Mouse (Mus musculus): ENCODE data around the gene Stim1. TPM values are rescaled to one million over a fixed set of nuclear protein-coding genes. Genes with fewer than 3 reads are reported as not detected.

Stim1 gene
- 10.2 and 11.6 TPM in 2 replicates for polyA plus RNA-seq (2015; fragmentation: Nextera tagmentation; extraction: Ambion mirVana)

DNA sequence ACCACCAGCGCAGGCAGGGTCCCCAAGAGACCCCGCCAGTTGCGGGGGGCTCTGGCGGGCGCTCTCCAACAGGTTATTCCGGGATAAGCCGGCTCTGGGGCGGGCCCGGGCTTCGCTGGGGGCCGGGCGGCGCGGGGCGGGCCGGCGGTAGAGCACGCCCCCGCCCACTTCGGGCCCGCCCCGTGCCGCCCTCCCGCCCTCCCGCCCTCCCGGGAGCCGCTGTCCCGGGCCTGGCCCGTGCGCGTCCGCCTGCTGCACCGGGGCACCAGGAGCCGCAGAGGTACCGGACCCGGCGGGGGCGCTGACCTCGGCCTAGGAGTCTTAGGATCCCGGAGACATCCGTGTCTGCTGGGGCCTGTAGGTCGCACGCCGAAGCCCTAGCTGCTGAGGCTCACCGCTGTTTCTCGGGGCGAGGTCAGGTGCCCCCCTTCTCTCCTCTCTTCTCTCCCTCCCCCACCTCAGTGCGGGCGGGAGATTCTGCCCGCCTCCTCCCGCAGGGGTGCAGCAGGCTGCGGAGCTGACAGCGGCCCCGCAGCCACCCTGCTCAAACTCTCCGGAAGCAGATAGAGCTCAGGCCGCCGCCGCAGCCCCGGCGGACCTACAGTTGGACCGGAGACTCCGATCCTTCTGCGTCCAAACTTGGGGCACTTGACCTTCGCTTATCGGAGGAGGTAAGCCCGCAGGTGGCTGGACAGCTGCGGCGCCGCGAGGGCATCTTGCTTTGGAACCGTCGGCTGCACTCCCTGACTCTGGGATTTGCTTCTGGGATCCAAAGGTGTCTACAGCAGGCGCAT is at the start of gene Stim1:
Stim1 (plus strand) TSS at position 206 of the 794 bp plus-strand sequence.
- Histone ChIP-seq H3K4me3 (peak within 1 kb of the TSS; percentile 72), H3K27ac (replicated peaks) (0 out of 2 replicates have a peak within 1 kb of the TSS, but pooled peaks have one; percentile 34), H3K36me3 (no peaks in the 10 kb centered on the region), H3K9ac (peak within 1 kb of the TSS; percentile 76), H3K9me3 (no peaks in the 10 kb centered on the region), H3K27me3 (peaks cover 12% of the 10 kb centered on the region), H3K4me2 (peak within 1 kb of the TSS; percentile 98), H3K4me1 (replicated peaks) (peaks cover 11% of the 10 kb centered on the region)
- ATAC-seq (ENCODE audit: low read depth): peak; percentile 87
- under 1% methylated on average over 57 of the region's 73 CpGs for WGBS

DNA sequence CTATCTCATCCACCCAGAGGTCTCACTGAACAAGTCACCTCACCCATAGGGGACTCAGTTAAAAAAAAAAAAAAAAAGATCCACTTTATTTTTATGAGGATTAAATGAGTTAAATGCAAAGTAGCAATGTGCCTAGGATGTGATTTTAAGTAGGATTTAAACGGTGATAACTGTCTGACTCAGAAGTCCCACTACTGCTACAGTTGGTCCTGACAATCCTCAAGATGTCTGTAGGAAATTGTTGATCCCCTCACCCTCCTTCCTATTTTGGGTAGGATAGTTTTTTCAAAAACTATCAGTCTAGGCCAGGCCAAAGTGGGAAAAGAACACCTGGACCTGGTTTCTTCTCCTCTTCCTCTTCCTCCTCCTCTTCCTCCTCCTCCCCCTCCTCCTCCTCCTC is 45.7 kb upstream of the Stim1 start:
- WGBS: 62% methylated on average over 1 of the region's 1 CpGs
- H3K27ac ChIP-seq (replicated peaks): no peak overlapping the region
- H3K4me3 ChIP-seq: peak overlapping the region; percentile 70; the same call in 1 of the 2 replicates
- no peaks in the 10 kb centered on the region for H3K27me3 ChIP-seq
- H3K9ac ChIP-seq: no peak overlapping the region
- H3K9me3 ChIP-seq: no peaks in the 10 kb centered on the region
- peak overlapping the region; percentile 82 for H3K4me2 ChIP-seq
- ATAC-seq (ENCODE audit: low read depth): peak; percentile 11
- H3K36me3 ChIP-seq: no peaks in the 10 kb centered on the region
- H3K4me1 ChIP-seq (replicated peaks): peaks cover 8% of the 10 kb centered on the region

DNA sequence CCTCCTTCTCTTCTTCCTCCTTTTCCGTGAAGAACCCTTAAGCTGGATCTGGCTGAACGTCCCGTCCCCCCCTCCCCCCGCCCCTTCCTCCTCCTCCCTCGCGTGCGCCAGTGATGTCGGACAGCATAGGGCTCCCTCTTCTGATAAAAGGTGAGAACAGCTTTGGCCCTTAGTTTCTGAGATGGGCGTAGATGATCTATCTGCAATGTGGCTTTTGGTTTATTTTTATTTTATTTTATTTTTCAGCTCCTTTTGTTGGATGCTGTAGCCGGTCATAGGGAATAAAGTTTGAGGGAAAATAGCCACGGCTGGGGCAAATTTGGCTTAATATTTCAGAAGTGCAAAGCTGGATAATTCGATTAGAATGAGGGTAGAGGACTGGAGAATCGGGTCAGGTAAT is 45.3 kb upstream of the Stim1 start:
- no peaks in the 10 kb centered on the region for H3K27me3 ChIP-seq
- H3K9me3 ChIP-seq: no peaks in the 10 kb centered on the region
- peaks cover 8% of the 10 kb centered on the region for H3K4me1 ChIP-seq (replicated peaks)
- H3K27ac ChIP-seq (replicated peaks): no peak overlapping the region
- H3K4me3 ChIP-seq: peak overlapping the region; percentile 70
- ATAC-seq (ENCODE audit: low read depth): peak; percentile 82
- no peaks in the 10 kb centered on the region for H3K36me3 ChIP-seq
- WGBS: under 1% methylated on average over 9 of the region's 13 CpGs
- peak overlapping the region; percentile 80 for H3K9ac ChIP-seq
- H3K4me2 ChIP-seq: peak overlapping the region; percentile 82

DNA sequence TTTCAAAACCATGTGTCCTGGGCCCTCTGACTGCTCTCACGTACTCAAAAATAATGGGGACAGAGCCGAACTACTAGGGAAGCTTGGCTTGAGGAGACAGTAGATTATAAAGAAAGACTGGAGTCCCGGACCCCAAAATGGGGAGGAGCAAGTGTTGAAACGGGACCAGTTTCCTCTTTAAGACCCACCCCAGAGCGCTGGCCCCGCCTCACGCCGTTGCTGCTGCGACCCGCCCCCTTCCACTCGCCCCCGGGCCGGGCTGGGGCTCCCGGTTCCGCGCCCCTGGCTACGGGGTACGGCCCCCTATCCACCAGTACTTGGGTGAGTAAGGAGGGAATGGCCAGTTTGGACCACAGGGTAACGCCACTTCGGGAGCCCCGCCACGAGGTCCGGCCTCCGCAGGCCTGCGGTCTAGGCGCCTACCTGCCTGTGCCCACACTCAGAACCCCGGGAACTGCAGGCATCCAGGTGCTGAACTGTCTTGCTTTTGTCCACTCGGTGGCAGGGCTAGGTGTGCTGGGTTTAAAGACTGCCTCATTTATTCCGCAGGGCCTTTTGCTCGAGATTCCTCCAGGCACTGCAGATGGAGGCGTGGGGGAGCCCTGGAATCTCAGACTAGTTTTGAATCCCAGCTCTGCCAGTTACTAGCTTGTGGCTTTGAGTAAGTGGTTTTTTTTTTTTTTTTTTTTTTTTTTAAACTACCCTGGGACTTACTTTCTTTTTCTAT is 44.6 kb upstream of the Stim1 start:
- Histone ChIP-seq H3K9me3 (no peaks in the 10 kb centered on the region), H3K4me3 (peak overlapping the region; percentile 70), H3K27me3 (no peaks in the 10 kb centered on the region), H3K9ac (peak overlapping the region; percentile 80), H3K4me1 (replicated peaks) (peaks cover 8% of the 10 kb centered on the region), H3K27ac (replicated peaks) (0 out of 2 replicates have a peak overlapping the region, but pooled peaks have one; percentile 13), H3K36me3 (0 out of 2 replicates have a peak, but pooled peaks cover 1% of the 10 kb centered on the region), H3K4me2 (peak overlapping the region; percentile 82)
- 2% methylated on average over 31 of the region's 31 CpGs for WGBS
- peak; percentile 89 for ATAC-seq (ENCODE audit: low read depth)

DNA sequence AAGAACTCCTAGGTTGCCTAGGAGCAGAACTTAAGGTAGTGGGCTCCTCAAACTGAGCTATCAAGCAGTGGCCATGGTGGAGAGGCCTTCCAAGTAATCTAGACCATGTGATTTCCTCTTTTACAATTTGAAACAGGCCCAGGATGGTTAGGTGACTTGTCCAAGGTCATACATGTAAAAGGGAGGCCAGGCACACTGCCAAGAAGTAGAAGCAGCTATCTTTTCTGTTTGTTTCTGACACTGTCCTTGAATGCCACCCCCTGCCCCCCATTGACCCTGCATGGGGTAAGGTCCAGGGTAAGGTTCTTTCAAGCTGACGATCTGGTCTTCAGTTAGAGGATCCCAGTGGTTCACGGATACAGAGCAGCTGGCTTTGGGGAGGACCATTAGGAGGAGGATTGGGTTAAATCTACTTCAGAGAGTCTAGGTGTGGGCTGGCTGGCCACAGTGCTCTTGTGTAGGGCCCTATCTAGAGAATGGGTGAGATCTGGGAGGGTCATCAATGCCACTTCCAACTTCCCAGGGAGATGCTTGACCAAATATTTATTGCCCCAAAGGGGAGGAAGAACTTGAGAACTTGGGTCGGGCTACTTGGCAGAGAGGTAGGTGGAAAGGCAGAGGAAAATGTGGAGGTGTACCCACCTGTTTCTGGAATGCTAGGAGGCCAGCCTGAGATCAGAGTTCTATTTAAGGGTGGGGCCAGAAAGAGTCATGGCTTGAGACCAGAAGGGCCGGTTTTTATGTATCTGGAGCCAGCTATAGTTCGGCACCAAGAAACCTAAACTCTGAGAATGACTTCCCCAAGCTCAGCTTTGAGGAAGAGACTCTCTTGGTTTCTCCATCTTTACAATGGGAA is 43.5 kb upstream of the Stim1 start:
- H3K4me3 ChIP-seq: no peak overlapping the region

DNA sequence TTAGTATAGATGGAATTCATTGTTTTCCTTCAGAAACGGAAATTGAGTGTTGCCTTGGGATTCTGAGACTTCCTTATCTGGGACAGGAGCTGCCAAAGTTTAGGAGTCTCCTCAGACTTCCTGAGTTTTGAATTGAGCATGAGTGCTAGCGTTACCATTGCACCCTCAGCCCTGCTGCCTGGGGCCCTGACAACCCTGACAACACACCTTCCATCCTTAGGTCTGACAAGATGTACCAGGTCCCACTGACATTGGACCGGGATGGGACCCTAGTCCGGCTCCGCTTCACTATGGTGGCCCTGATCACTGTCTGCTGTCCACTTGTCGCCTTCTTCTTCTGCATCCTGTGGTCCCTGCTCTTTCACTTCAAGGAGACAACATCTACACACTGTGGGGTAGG is 41.6 kb upstream of the Stim1 start:
- no peak for ATAC-seq (ENCODE audit: low read depth)
- Histone ChIP-seq H3K4me2 (no peak overlapping the region), H3K27me3 (no peaks in the 10 kb centered on the region), H3K4me3 (no peak overlapping the region), H3K9ac (no peak overlapping the region), H3K27ac (replicated peaks) (no peak overlapping the region), H3K4me1 (replicated peaks) (peaks cover 8% of the 10 kb centered on the region), H3K36me3 (0 out of 2 replicates have a peak, but pooled peaks cover 12% of the 10 kb centered on the region), H3K9me3 (0 out of 2 replicates have a peak, but pooled peaks cover 4% of the 10 kb centered on the region)
- WGBS: 94% methylated on average over 6 of the region's 6 CpGs

More for the DNA sequence above, 43.5 kb upstream of the Stim1 start:
- H3K4me1 ChIP-seq (replicated peaks): peaks cover 8% of the 10 kb centered on the region
- H3K27ac ChIP-seq (replicated peaks): no peak overlapping the region
- H3K27me3 ChIP-seq: no peaks in the 10 kb centered on the region
- H3K4me2 ChIP-seq: no peak overlapping the region
- no peak overlapping the region for H3K9ac ChIP-seq
- 0 out of 2 replicates have a peak, but pooled peaks cover 2% of the 10 kb centered on the region for H3K9me3 ChIP-seq
- WGBS: 91% methylated on average over 5 of the region's 5 CpGs
- 0 out of 2 replicates have a peak, but pooled peaks cover 9% of the 10 kb centered on the region for H3K36me3 ChIP-seq
- ATAC-seq (ENCODE audit: low read depth): no peak

DNA sequence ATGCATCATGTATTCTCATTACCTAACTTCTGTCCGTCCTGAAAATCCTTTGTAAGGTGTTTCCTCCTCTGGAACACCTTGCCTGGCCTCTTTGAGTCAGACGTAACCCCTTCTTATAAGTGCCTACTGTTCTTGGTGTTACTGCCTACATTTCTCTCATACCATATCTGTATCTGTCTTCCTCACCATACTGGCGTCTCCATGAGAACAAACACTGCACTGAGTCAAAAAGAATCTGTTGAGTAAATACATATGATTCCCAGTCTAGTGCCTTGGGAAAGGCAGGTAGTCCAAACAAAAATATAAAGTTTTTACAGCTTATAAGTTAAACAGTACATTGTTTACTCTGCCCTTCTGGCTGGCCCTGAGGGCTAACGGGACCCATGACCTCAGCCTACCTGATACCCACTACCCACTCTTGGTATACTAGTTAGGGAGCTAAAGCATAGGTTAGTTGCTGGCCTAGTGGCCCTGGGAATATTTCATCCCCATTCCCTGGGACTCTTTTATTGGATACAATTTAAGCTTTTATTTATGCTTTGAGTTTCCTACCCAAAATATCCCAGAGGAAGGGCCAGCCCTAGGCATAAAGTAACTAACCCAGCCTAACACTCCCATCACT is 39.4 kb upstream of the Stim1 start:
- no peak overlapping the region for H3K9ac ChIP-seq
- H3K4me3 ChIP-seq: no peak overlapping the region
- H3K27me3 ChIP-seq: no peaks in the 10 kb centered on the region
- no peak for ATAC-seq (ENCODE audit: low read depth)
- 0 out of 2 replicates have a peak, but pooled peaks cover 4% of the 10 kb centered on the region for H3K9me3 ChIP-seq
- 0 out of 2 replicates have a peak, but pooled peaks cover 12% of the 10 kb centered on the region for H3K36me3 ChIP-seq
- no peak overlapping the region for H3K27ac ChIP-seq (replicated peaks)
- 94% methylated on average over 4 of the region's 4 CpGs for WGBS
- H3K4me1 ChIP-seq (replicated peaks): peaks cover 1% of the 10 kb centered on the region; the same call in 1 of the 2 replicates
- no peak overlapping the region for H3K4me2 ChIP-seq

DNA sequence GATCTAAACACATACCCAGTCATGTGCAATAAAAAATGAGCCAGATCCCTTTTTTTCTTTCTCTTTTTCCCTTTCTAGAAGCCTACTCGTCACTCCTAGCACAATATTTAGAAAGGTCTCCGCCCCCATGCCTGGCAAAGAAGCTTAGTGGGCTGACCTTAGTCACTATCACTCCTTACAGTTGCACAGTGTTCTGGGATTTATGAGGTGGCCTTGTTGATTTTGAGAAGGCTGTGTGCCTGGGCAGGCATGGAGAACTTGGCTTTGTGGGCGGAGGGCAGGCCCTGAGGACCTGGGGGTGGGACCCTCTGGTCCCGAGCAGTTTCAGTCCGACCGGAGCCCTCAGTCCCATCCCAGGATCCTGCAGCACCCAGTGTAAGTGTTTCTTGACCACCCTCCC is 37.8 kb upstream of the Stim1 start:
- Histone ChIP-seq H3K9ac (no peak overlapping the region), H3K4me3 (no peak overlapping the region), H3K4me1 (replicated peaks) (no peaks in the 10 kb centered on the region), H3K9me3 (0 out of 2 replicates have a peak, but pooled peaks cover 4% of the 10 kb centered on the region), H3K27ac (replicated peaks) (no peak overlapping the region), H3K36me3 (0 out of 2 replicates have a peak, but pooled peaks cover 12% of the 10 kb centered on the region), H3K27me3 (no peaks in the 10 kb centered on the region), H3K4me2 (no peak overlapping the region)
- no peak for ATAC-seq (ENCODE audit: low read depth)
- WGBS: 91% methylated on average over 6 of the region's 6 CpGs

DNA sequence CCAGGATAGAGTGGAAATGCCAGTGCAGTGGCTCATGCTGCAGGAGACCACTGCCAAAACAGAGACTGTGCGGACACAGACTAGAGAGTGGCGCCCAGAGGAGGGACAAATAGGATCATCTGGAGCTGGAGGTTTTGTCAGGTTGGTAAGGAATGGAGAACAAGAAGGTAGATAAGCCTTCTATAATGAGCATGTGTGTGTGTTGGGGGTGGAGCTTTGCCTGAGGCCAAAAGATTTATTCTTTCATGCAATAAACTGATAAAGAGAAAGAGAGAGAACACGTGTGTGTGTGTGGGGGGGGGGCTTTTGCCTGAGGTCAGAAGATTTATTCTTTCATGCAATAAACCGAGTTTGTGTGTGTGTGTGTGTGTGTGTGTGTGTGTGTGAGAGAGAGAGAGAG is 34.5 kb upstream of the Stim1 start:
- no peaks in the 10 kb centered on the region for H3K27me3 ChIP-seq
- H3K4me2 ChIP-seq: no peak overlapping the region
- no peak overlapping the region for H3K4me3 ChIP-seq
- no peak overlapping the region for H3K27ac ChIP-seq (replicated peaks)
- peaks cover 33% of the 10 kb centered on the region for H3K36me3 ChIP-seq
- no peak for ATAC-seq (ENCODE audit: low read depth)
- WGBS: 77% methylated on average over 4 of the region's 4 CpGs
- H3K9ac ChIP-seq: no peak overlapping the region
- H3K4me1 ChIP-seq (replicated peaks): no peaks in the 10 kb centered on the region
- H3K9me3 ChIP-seq: 0 out of 2 replicates have a peak, but pooled peaks cover 4% of the 10 kb centered on the region

DNA sequence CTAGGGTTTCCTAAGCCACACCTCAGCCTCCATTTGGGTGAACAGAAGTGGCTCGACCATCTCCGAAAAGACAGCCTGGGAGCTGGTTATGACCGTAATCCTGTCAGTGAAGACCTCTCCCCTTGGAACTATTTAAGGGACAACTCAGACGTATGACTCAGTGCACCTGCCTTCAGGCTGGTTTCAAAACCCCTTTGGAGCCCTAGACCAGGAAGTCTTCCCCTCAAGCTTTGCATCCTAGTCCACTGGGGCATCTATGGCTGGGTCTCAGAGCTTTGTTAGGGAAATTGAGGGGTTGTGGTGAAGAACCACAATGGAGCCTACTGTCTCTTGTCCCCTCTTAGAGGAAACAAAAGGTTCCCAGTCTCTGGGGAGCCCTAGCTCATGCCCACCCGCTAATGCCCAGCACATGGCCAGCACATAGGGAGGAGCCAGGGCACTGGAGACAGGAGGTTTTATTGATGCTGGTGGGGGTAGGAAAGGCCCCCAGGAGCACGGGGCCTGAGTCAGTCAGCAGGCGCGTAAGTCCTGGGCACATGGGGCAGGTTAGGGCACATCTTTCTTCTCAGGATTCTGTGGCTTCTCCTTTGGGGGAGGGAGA is 28.8 kb upstream of the Stim1 start:
- Histone ChIP-seq H3K4me2 (no peak overlapping the region), H3K36me3 (peaks cover 53% of the 10 kb centered on the region), H3K27ac (replicated peaks) (no peak overlapping the region), H3K9ac (no peak overlapping the region), H3K4me1 (replicated peaks) (0 out of 2 replicates have a peak, but pooled peaks cover 3% of the 10 kb centered on the region), H3K4me3 (no peak overlapping the region), H3K27me3 (no peaks in the 10 kb centered on the region), H3K9me3 (no peaks in the 10 kb centered on the region)
- WGBS: 82% methylated on average over 8 of the region's 8 CpGs
- ATAC-seq (ENCODE audit: low read depth): no peak

DNA sequence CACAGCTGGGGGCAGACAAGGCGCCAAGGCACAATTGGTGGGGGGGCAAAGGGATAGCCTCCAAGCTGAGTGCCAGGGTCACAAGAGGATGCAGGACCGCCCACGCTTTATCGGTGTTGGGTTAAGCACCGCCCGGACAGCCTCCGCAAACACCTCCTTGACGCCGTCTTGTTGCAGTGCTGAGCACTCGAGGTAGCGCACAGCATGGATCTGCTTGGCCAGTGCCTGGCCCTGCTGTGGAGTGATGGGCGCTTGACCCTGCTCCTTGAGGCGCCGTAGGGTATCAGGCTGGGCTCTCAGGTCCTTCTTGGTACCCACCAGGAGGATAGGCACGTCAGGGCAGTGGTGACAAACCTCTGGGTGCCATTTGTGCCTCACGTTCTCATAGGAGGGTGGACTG is 28.0 kb upstream of the Stim1 start:
- Histone ChIP-seq H3K27me3 (no peaks in the 10 kb centered on the region), H3K27ac (replicated peaks) (no peak overlapping the region), H3K9ac (no peak overlapping the region), H3K36me3 (peaks cover 53% of the 10 kb centered on the region), H3K4me3 (no peak overlapping the region), H3K9me3 (no peaks in the 10 kb centered on the region), H3K4me2 (no peak overlapping the region), H3K4me1 (replicated peaks) (0 out of 2 replicates have a peak, but pooled peaks cover 5% of the 10 kb centered on the region)
- no peak for ATAC-seq (ENCODE audit: low read depth)
- 92% methylated on average over 16 of the region's 16 CpGs for WGBS

All from neural tube, embryonic 13.5 days (tissue).